Mouse (Mus musculus) brown adipose tissue, adult 24 weeks (tissue): Measurements from ENCODE around the gene Wipf2. TPM values are rescaled to one million over a fixed set of nuclear protein-coding genes. Genes with fewer than 3 reads are reported as not detected.

Source experiments
- H3K27ac ChIP-seq: fragments of 200-500 bp; replicated peaks from 2 replicates; pipeline ENCODE4 v1.5.1; 2012; ENCODE audit warnings: low read depth, mild to moderate bottlenecking, low read length
- H3K4me1 ChIP-seq: fragments of 200-500 bp; 2 replicates; pipeline ENCODE4 v1.6.1; 2012; ENCODE audit warnings: low read length, mixed read lengths; ENCODE audit not compliant: control insufficient read depth, insufficient read depth, insufficient read length
- H3K4me3 ChIP-seq: fragments of 200-500 bp; 2 replicates; pipeline ENCODE4 v1.5.1; 2012; ENCODE audit warnings: low read depth, mild to moderate bottlenecking, low read length, moderate library complexity; ENCODE audit not compliant: insufficient read depth
- polyA plus RNA-seq: library from polyadenylated mRNA; stranded (reverse); fragments of >200 nt; gene quantifications from 2 replicates; pipeline ENCODE4 v1.2.4, GENCODE M21; 2012; ENCODE audit not compliant: missing spikeins, insufficient read depth, insufficient read length

The Wipf2 gene
- polyA plus RNA-seq, 1 experiment = 5.8 TPM

GRCm38 (mm10) chr11:98937914-98938694, 74.7 kb downstream of the Wipf2 start:
- Histone ChIP-seq H3K4me3 (peak overlapping the region; percentile 87), H3K4me1 (peaks cover 38% of the 10 kb centered on the region), H3K27ac (peak overlapping the region; percentile 69)

GRCm38 (mm10) chr11:98938701-98939083, 75.3 kb downstream of the Wipf2 start:
- peak overlapping the region; percentile 69; the same call in 1 of the 2 replicates for H3K27ac ChIP-seq
- H3K4me1 ChIP-seq = peaks cover 40% of the 10 kb centered on the region

DNA sequence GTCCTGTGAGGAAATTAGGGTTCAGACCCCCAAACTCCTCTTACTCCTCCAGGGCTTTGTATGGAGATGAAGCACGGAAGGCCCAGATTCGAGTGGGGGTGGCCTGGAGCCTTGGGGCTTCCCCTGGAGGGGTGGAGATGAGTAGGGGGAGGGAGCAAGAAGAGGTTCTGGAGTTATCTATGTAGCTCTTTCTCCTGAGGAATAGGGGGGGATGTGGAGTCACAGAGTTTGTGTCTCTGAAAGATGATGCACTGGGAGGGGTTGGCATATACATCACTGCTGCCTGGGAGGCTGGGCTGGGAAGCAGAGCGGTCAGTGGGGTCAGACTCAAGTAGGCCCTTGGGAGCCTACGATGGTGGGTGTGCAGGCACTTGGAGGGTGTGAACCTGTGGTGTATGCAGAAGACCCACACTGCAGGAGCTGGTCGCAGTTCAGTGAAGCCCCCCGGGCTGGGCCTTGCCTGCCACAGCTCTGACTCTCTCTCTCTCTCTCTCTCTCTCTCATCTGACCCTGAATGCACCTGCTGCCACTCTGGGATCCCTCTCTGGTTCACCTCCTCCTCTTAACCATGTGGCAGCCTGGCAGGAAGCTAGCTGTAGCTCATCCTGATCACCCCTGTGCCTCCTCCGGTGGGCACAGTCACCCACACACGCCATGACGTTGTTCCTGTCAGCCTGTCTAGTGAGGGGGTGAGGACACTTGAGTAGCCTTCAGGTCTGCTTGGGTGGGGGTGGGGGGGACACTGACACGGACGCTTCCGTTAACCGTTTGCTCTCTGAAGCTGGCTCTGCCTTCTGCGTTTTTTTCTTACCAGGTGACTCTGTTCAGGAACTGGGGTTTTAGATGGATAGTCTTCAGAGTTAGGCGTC, 75.9 kb downstream of the Wipf2 start:
- H3K4me1 ChIP-seq = peaks cover 46% of the 10 kb centered on the region
- no peak overlapping the region for H3K27ac ChIP-seq
- H3K4me3 ChIP-seq = peak overlapping the region; percentile 87

More at GRCm38 (mm10) chr11:98938701-98939083, 75.3 kb downstream of the Wipf2 start:
- peak overlapping the region; percentile 87 for H3K4me3 ChIP-seq

GRCm38 (mm10) chr11:98939953-98940641, 76.7 kb downstream of the Wipf2 start:
- peaks cover 54% of the 10 kb centered on the region for H3K4me1 ChIP-seq
- 0 out of 2 replicates have a peak overlapping the region, but pooled peaks have one; percentile 8 for H3K27ac ChIP-seq
- H3K4me3 ChIP-seq = peak overlapping the region; percentile 12

GRCm38 (mm10) chr11:98940776-98941175, 77.3 kb downstream of the Wipf2 start:
- Histone ChIP-seq H3K4me3 (0 out of 2 replicates have a peak overlapping the region, but pooled peaks have one; percentile 57), H3K4me1 (peaks cover 60% of the 10 kb centered on the region), H3K27ac (peak overlapping the region; percentile 54)

DNA sequence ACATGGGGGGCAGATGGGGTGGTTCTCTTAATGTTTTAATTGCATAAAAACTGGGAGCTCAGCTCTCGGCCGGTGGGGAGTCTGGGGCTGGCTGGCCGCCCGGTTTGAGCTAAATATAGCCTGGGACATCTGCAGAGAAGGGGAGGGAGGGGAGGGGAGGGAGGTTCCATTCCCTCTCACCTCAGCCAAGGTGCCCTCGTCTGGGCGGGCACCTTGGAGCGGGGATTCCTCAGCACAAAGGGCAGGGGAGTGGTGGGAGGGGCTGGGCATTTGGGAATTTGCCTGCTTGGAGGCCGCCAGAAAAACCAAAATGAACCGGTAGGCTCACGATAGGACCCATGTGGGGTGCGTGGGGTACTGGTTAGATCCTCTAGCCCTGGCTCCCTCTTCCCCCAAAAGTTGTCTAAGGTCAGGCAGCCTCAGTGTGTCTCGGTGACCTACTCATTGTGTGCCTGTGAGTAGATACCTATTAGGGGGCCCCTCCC, 77.9 kb downstream of the Wipf2 start:
- peaks cover 62% of the 10 kb centered on the region for H3K4me1 ChIP-seq
- H3K27ac ChIP-seq = peak overlapping the region; percentile 98
- H3K4me3 ChIP-seq = peak overlapping the region; percentile 57

DNA sequence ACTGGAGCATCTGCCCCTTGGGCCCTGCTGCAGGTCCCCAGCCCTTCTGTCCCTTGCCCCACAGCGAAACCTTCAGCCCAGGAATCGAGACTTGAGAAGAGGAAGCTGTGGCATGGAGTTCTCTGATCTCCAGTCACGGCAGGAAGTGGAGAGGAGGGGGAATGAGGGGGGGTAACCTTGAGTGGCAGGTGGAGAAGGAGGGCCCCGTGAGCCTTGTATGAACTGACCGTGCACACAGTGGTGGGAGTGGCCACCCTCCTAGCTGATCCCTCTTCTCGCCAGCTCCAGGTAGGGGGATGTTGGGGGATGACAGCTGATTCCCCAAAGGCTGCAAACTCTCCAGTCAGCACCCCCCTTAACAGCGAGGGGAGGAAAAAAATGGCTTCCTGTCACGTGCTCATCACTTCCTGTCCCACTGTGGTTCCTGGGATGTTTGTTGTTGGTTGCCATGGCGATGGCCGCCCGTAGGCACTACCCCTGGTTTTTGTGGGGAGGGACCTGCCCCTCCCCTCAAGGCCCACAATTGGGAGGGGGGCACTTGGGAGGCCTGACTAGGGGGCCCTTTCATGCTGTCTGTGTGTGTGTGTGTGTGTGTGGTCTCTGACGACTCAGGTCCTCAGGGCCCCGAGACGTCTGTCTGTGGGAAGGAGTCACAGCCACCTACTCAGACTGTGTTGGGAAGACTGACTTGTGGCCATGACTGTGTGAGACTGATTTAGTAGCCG, 78.5 kb downstream of the Wipf2 start:
- Histone ChIP-seq H3K4me1 (peaks cover 62% of the 10 kb centered on the region), H3K27ac (peak overlapping the region; percentile 98), H3K4me3 (peak overlapping the region; percentile 57)

GRCm38 (mm10) chr11:98942555-98942922, 79.1 kb downstream of the Wipf2 start:
- Histone ChIP-seq H3K4me3 (peak overlapping the region; percentile 57), H3K4me1 (peaks cover 62% of the 10 kb centered on the region), H3K27ac (peak overlapping the region; percentile 98)

GRCm38 (mm10) chr11:98942923-98943641, 79.6 kb downstream of the Wipf2 start:
- peak overlapping the region; percentile 98 for H3K27ac ChIP-seq
- H3K4me3 ChIP-seq = no peak overlapping the region
- peaks cover 62% of the 10 kb centered on the region for H3K4me1 ChIP-seq

GRCm38 (mm10) chr11:98943741-98944461, 80.5 kb downstream of the Wipf2 start:
- Histone ChIP-seq H3K4me3 (no peak overlapping the region), H3K4me1 (peaks cover 56% of the 10 kb centered on the region), H3K27ac (peak overlapping the region; percentile 89)

GRCm38 (mm10) chr11:98944897-98945604, 81.6 kb downstream of the Wipf2 start:
- peaks cover 56% of the 10 kb centered on the region for H3K4me1 ChIP-seq
- peak overlapping the region; percentile 89 for H3K27ac ChIP-seq
- no peak overlapping the region for H3K4me3 ChIP-seq

- H3K4me1 ChIP-seq = peaks cover 56% of the 10 kb centered on the region
- no peak overlapping the region for H3K4me3 ChIP-seq
- 0 out of 2 replicates have a peak overlapping the region, but pooled peaks have one; percentile 6 for H3K27ac ChIP-seq
Measured at GRCm38 (mm10) chr11:98945605-98945977, 82.2 kb downstream of the Wipf2 start.
